Mouse (Mus musculus): Measurements from ENCODE around the gene Fhl2. TPM values are rescaled to one million over a fixed set of nuclear protein-coding genes. Genes with fewer than 3 reads are reported as not detected.

Fhl2 gene
- polyA plus RNA-seq, 1 experiment from 2014 or later: 145 TPM

- TF ChIP-seq CTCF (IDR thresholded peaks at IDR 0.05; ENCODE audit: low read depth): no peak
- WGBS: 31% methylated on average over 1 of the region's 1 CpGs
- no peak overlapping the region for H3K4me3 ChIP-seq (replicated peaks; ENCODE audit: low read depth, low read length)
- DNase-seq (ENCODE audit: low spot score): no peak
- no peak overlapping the region for H3K9ac ChIP-seq (ENCODE audit: low read depth, low read length)
- no peak overlapping the region for H3K27ac ChIP-seq
- no peaks in the 10 kb centered on the region for H3K4me1 ChIP-seq (replicated peaks; ENCODE audit: insufficient read depth, low read length)
- no peaks in the 10 kb centered on the region for H3K36me3 ChIP-seq (ENCODE audit: insufficient read depth, low read length)
- no peak for ATAC-seq (replicated peaks; ENCODE audit: low FRiP score, low read depth)
- H3K4me2 ChIP-seq (ENCODE audit: low read length): no peak overlapping the region
- no peaks in the 10 kb centered on the region for H3K9me3 ChIP-seq (replicated peaks; ENCODE audit: low read length)
- no peaks in the 10 kb centered on the region for H3K27me3 ChIP-seq (ENCODE audit: insufficient read depth, low read length)
Measured at GRCm38 (mm10) chr1:43211274-43211673, 14.5 kb upstream of the Fhl2 start.

- Histone ChIP-seq H3K4me3 (replicated peaks; ENCODE audit: low read depth, low read length) (no peak overlapping the region), H3K27ac (no peak overlapping the region), H3K27me3 (ENCODE audit: insufficient read depth, low read length) (no peaks in the 10 kb centered on the region), H3K4me2 (ENCODE audit: low read length) (no peak overlapping the region), H3K9me3 (replicated peaks; ENCODE audit: low read length) (no peaks in the 10 kb centered on the region), H3K4me1 (replicated peaks; ENCODE audit: insufficient read depth, low read length) (no peaks in the 10 kb centered on the region), H3K36me3 (ENCODE audit: insufficient read depth, low read length) (no peaks in the 10 kb centered on the region), H3K9ac (ENCODE audit: low read depth, low read length) (no peak overlapping the region)
- WGBS: 83% methylated on average over 9 of the region's 9 CpGs
- no peak for ATAC-seq (replicated peaks; ENCODE audit: low FRiP score, low read depth)
- DNase-seq (ENCODE audit: low spot score): no peak
- no peak for TF ChIP-seq CTCF (IDR thresholded peaks at IDR 0.05; ENCODE audit: low read depth)
Measured at GRCm38 (mm10) chr1:43210285-43210684, 13.5 kb upstream of the Fhl2 start.

GRCm38 (mm10) chr1:43207147-43207546 is 10.4 kb upstream of the Fhl2 start:
- Histone ChIP-seq H3K4me1 (replicated peaks; ENCODE audit: insufficient read depth, low read length) (no peaks in the 10 kb centered on the region), H3K4me3 (replicated peaks; ENCODE audit: low read depth, low read length) (no peak overlapping the region), H3K4me2 (ENCODE audit: low read length) (no peak overlapping the region), H3K9me3 (replicated peaks; ENCODE audit: low read length) (no peaks in the 10 kb centered on the region), H3K27me3 (ENCODE audit: insufficient read depth, low read length) (no peaks in the 10 kb centered on the region), H3K36me3 (ENCODE audit: insufficient read depth, low read length) (no peaks in the 10 kb centered on the region), H3K9ac (ENCODE audit: low read depth, low read length) (no peak overlapping the region), H3K27ac (no peak overlapping the region)
- 84% methylated on average over 1 of the region's 1 CpGs for WGBS
- TF ChIP-seq CTCF (IDR thresholded peaks at IDR 0.05; ENCODE audit: low read depth): no peak
- ATAC-seq (replicated peaks; ENCODE audit: low FRiP score, low read depth): no peak
- no peak for DNase-seq (ENCODE audit: low spot score)

GRCm38 (mm10) chr1:43203282-43203681 is 6.5 kb upstream of the Fhl2 start:
- Histone ChIP-seq H3K27me3 (ENCODE audit: insufficient read depth, low read length) (no peaks in the 10 kb centered on the region), H3K4me2 (ENCODE audit: low read length) (no peak overlapping the region), H3K4me3 (replicated peaks; ENCODE audit: low read depth, low read length) (no peak overlapping the region), H3K9me3 (replicated peaks; ENCODE audit: low read length) (no peaks in the 10 kb centered on the region), H3K9ac (ENCODE audit: low read depth, low read length) (no peak overlapping the region), H3K4me1 (replicated peaks; ENCODE audit: insufficient read depth, low read length) (no peaks in the 10 kb centered on the region), H3K36me3 (ENCODE audit: insufficient read depth, low read length) (no peaks in the 10 kb centered on the region), H3K27ac (no peak overlapping the region)
- ATAC-seq (replicated peaks; ENCODE audit: low FRiP score, low read depth) (no peak), DNase-seq (ENCODE audit: low spot score) (no peak)
- WGBS: 34% methylated on average over 5 of the region's 5 CpGs
- no peak for TF ChIP-seq CTCF (IDR thresholded peaks at IDR 0.05; ENCODE audit: low read depth)

GRCm38 (mm10) chr1:43202226-43202625 is 5.4 kb upstream of the Fhl2 start:
- no peak overlapping the region for H3K9ac ChIP-seq (ENCODE audit: low read depth, low read length)
- H3K27ac ChIP-seq: 0 out of 2 replicates have a peak overlapping the region, but pooled peaks have one; percentile 10
- no peaks in the 10 kb centered on the region for H3K27me3 ChIP-seq (ENCODE audit: insufficient read depth, low read length)
- H3K4me2 ChIP-seq (ENCODE audit: low read length): no peak overlapping the region
- DNase-seq (ENCODE audit: low spot score): no peak
- no peaks in the 10 kb centered on the region for H3K36me3 ChIP-seq (ENCODE audit: insufficient read depth, low read length)
- H3K4me3 ChIP-seq (replicated peaks; ENCODE audit: low read depth, low read length): no peak overlapping the region
- H3K9me3 ChIP-seq (replicated peaks; ENCODE audit: low read length): no peaks in the 10 kb centered on the region
- H3K4me1 ChIP-seq (replicated peaks; ENCODE audit: insufficient read depth, low read length): no peaks in the 10 kb centered on the region
- no peak for TF ChIP-seq CTCF (IDR thresholded peaks at IDR 0.05; ENCODE audit: low read depth)
- no peak for ATAC-seq (replicated peaks; ENCODE audit: low FRiP score, low read depth)

DNA sequence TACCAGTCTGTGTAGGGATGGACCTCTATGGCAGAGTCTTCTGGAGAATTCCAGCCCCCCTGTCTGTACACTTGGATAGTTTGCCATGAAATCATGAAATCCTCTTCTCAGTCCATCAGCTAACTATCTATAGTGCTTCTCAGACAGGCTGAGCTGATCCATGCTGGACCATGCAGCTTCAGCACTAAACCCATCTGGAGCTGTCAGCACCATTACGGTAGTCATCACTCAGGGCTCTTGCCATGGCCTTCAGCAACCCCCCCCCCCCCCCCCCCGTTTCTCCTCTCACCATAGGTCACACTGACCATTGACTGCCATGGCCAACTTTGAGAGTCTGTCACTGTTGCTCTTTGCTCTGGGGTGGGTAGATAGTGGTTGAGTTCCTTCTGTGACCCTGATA is 5.0 kb upstream of the Fhl2 start:
- ATAC-seq (replicated peaks; ENCODE audit: low FRiP score, low read depth): no peak
- Histone ChIP-seq H3K27ac (no peak overlapping the region), H3K9me3 (replicated peaks; ENCODE audit: low read length) (no peaks in the 10 kb centered on the region), H3K36me3 (ENCODE audit: insufficient read depth, low read length) (no peaks in the 10 kb centered on the region), H3K27me3 (ENCODE audit: insufficient read depth, low read length) (no peaks in the 10 kb centered on the region), H3K9ac (ENCODE audit: low read depth, low read length) (no peak overlapping the region), H3K4me1 (replicated peaks; ENCODE audit: insufficient read depth, low read length) (peaks cover 1% of the 10 kb centered on the region; the same call in 1 of the 2 replicates), H3K4me3 (replicated peaks; ENCODE audit: low read depth, low read length) (no peak overlapping the region), H3K4me2 (ENCODE audit: low read length) (no peak overlapping the region)
- no peak for DNase-seq (ENCODE audit: low spot score)
- WGBS: 78% methylated on average over 2 of the region's 2 CpGs
- no peak for TF ChIP-seq CTCF (IDR thresholded peaks at IDR 0.05; ENCODE audit: low read depth)

DNA sequence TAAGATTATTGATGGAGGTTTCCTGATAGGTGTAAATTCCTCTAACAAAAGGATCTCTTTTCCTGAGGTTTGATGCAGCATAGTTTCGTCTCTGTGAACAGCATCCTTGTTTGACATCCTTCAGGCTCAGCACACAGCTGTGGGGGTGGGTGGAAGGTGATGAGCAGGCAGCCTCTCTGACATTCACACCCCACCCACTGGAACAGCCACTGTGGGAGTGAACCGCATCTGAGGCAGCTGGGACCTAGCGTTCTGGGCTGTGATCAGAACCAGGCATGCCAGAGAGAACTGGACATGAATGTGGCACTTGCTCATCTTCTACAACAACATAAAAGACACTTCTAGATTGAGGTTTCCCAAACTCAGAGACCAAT is 3.1 kb upstream of the Fhl2 start:
- Histone ChIP-seq H3K36me3 (ENCODE audit: insufficient read depth, low read length) (no peaks in the 10 kb centered on the region), H3K4me1 (replicated peaks; ENCODE audit: insufficient read depth, low read length) (peaks cover 8% of the 10 kb centered on the region; the same call in 1 of the 2 replicates), H3K4me2 (ENCODE audit: low read length) (no peak overlapping the region), H3K9me3 (replicated peaks; ENCODE audit: low read length) (no peaks in the 10 kb centered on the region), H3K27me3 (ENCODE audit: insufficient read depth, low read length) (no peaks in the 10 kb centered on the region), H3K4me3 (replicated peaks; ENCODE audit: low read depth, low read length) (no peak overlapping the region), H3K27ac (no peak overlapping the region), H3K9ac (ENCODE audit: low read depth, low read length) (no peak overlapping the region)
- no peak for DNase-seq (ENCODE audit: low spot score)
- no peak for ATAC-seq (replicated peaks; ENCODE audit: low FRiP score, low read depth)
- WGBS: 74% methylated on average over 3 of the region's 3 CpGs
- TF ChIP-seq CTCF (IDR thresholded peaks at IDR 0.05; ENCODE audit: low read depth): no peak
